Mouse (Mus musculus): ENCODE measurements around the gene Atp6v1g1.

Gene Atp6v1g1

GRCm38 (mm10) chr4:63548491-63548890 lies 3.9 kb downstream of the Atp6v1g1 start:
- no peak for DNase-seq

DNA sequence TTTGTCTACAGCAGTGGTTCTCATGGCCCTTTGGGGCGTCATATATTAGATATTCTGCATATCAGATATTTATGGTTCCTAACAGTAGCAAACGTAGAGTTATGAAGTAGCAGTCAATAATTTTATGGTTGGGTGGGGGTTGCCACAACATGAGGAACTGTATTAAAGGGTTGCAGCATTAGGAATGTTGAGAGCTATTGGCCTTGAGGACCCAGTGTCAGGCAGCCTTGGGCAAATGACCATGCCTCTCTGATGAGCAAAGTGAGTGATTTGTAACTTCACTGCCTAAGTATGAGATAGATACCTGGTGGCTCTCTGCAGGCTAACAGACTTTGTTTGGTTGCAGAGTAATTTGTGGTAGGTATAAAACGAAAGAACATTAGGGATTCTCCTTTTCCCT lies 6.3 kb downstream of the Atp6v1g1 start:
- no peak for DNase-seq

- no peak for DNase-seq
These were observed 8.3 kb downstream of the Atp6v1g1 start for GRCm38 (mm10) chr4:63552865-63553264.

DNA sequence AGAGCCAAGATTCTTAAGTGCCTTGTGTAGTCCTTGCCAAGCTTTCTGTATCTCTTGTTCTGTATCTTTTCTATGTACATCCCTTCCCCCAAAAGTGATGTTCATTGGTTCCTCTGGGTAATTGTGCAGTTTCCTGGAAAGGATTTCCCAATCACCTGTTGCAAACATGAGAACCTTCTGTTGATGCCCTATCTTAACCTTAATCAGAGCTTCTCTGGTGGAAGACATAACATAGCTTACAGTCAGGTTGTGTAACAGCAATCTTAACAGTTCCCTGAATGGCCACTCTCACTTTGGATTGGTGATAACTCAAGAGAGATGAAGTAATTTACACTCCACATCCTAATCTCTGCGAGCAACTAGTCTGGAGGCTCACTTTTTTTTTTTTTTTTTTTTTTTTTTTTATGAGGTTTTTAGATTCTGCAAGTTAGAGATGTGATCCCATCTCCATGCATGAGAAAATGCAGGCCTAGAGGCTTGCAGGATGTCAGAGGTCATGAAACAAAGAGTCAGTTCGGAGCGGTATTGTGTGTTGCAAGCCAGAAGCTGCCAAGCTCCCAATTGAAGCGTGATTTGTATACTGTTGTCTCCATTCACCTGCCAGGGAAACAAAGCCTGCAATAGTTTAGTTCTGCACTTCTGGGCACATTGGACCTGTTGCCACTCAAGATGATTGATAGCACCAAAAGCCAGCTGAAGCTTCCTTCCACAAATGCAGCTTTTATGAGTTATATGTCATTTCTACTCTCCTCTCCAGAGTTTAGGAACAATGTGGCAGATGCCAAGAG lies 9.4 kb downstream of the Atp6v1g1 start:
- DNase-seq = no peak

DNA sequence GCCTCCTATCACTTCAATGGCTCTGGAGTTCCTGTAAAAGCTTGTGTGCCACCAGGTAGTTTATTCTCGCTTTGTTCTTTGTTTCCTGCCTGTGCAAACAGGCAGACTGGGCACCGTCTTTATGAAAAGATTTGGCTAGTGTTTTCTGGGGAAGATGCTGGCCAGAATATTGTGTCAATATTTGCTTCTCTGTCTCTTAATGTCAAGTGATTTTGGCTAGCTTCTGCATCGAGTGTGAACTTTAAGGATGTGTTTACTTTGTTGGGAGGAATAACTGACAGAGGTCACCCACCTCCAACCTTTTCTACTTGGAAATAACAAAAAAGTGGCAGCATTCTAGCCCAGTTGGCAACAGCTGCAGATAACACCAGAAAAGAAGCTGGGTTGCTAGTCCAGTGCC lies 10.0 kb downstream of the Atp6v1g1 start:
- DNase-seq = no peak

- DNase-seq = no peak
These were observed 10.5 kb downstream of the Atp6v1g1 start for GRCm38 (mm10) chr4:63555111-63555510.

DNA sequence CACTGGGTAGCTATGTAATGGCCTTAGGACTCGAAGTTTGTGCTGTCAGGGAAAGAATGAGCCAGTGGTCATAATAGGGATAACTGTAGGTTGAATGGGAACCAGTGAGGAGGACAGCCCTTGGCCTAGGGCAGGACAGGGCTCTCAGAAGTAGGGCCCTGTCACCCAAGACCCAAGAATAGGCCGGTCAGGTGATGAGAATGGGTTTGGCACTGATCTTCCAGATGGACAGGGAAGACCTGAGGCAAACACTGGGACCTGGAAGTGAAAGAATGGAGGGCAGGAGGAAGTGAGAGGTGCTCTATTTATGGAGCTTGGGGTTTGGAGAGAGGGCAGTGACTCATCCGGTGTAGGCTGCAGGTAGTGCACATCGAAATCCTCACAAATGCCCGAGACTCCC lies 12.1 kb downstream of the Atp6v1g1 start:
- DNase-seq = no peak

GRCm38 (mm10) chr4:63557124-63558059 lies 12.8 kb downstream of the Atp6v1g1 start:
- DNase-seq = no peak

- DNase-seq = peak; percentile 79
These were observed 14.0 kb downstream of the Atp6v1g1 start, which contains the start of gene Tmem268 for GRCm38 (mm10) chr4:63558407-63559081. TSS of gene Tmem268 (plus strand) at chr4:63558781.

DNA sequence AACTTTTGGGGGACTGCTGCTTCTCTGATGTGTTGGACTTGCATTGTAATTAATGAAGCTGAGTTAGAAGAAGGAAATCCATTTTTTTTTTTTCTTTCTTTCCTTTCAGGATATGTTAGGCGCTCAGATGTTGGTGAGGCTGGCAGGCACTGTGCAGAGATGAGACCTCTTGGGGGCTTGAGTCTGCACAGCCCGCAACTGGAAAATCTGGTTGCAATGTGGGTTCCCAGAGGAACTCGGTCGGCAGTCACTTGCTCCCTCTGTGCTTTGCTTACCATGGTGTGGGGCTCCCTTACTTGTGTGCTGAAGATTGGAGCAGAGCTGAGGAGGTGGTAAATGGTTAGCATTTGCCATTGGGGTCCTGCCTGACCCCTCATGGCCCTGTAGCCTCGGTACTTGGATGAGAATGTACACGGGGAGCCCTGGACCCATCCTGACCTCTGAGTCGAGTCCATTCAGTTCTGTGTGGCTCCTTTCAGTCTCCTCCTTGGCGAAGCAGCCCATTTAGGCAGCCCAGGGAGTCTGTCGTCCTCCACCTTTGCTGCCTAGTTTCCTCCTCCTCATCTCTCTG lies 14.6 kb downstream of the Atp6v1g1 start:
- no peak for DNase-seq

- no peak for DNase-seq
These were observed 15.5 kb downstream of the Atp6v1g1 start for GRCm38 (mm10) chr4:63560079-63560478.

DNA sequence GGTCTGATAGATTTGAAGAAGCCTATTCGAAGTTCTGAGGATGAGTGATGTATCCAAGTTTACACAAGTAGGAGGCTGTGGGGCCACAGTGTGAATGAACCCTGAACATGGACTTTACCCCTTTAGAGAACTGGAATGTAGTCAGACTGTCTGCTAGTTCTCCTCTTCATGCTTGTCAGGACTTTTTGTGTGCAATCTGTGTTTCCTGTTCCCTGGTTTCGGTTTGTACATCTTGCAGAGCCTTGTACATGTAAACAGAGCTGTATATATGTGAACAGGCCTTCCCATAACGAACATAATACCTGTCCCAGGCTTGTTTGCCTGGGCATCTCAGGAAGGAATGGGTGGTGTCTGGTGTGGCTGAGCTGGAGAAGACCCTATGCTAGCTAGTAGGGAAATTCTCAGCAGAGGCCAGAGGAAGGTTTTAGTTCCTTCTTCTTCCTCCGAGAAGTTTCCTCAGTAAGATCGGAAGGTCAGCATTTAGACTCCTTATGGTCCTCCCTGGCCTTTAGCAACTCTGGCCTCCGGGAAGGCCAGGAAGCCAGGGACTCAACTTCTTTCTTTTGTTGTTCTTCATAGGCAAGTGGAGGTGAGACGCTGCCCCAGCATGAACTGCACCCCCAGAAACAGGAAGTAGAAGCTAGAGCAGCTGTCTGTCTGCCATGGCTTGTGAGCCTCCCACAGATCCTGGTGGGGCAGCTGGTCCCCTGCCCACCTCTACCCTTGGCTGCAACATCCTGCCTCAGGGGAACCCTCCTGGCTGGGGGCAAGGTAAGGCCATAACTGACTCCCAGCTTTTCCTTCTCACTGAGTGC lies 17.5 kb downstream of the Atp6v1g1 start:
- DNase-seq = no peak

GRCm38 (mm10) chr4:63562742-63563141 lies 18.2 kb downstream of the Atp6v1g1 start:
- no peak for DNase-seq

- no peak for DNase-seq
These were observed 23.3 kb downstream of the Atp6v1g1 start for GRCm38 (mm10) chr4:63567712-63568390.

- no peak for DNase-seq
These were observed 24.8 kb downstream of the Atp6v1g1 start for GRCm38 (mm10) chr4:63569322-63569721.

GRCm38 (mm10) chr4:63570208-63570781 lies 25.7 kb downstream of the Atp6v1g1 start:
- no peak for DNase-seq

- no peak for DNase-seq
These were observed 28.0 kb downstream of the Atp6v1g1 start for GRCm38 (mm10) chr4:63572621-63573020.

GRCm38 (mm10) chr4:63579649-63580048 lies 35.1 kb downstream of the Atp6v1g1 start:
- no peak for DNase-seq

DNA sequence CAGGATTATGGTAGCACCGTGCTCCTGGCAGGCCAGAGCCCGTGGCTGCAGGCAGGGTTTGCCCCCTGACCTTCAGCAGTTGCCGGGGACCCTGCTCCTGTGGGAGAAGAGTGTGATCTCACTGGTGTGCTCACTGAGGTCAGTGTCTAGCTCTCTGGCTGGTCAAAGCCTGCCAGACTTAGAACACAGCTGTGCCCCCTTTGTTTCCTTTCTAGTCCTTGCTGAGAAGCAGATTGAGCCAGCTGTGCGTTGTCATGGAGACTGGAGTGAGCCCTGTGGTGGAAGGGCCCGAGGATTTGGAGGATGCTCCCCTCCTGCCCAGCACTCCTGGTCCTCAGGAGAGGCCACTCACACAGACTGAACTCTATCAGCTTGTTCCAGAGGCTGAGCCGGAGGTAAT lies 35.5 kb downstream of the Atp6v1g1 start:
- DNase-seq = no peak

GRCm38 (mm10) chr4:63582580-63582979 lies 38.0 kb downstream of the Atp6v1g1 start:
- DNase-seq = no peak

DNA sequence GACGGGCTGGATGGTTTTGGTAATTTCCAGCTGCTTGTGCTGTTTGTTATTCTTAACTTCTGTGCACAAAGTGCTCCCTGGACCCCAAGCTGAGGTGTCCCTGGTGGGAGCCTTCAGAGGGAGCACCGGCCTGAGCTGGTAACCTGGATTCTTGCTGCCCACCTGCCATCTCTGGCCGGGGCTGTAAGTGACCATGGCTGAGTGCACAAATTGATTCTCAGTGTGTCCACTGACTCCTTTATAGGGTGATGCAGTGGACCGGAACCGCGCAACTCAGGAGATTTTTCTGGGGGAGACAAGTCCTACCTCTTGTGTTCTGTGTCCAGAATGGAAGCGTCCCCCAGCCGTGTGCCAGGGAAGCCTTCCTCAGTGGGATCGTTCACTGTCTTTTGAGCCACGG lies 40.6 kb downstream of the Atp6v1g1 start:
- no peak for DNase-seq
